Mouse (Mus musculus): Measurements from ENCODE around the gene Prr5.

DNA sequence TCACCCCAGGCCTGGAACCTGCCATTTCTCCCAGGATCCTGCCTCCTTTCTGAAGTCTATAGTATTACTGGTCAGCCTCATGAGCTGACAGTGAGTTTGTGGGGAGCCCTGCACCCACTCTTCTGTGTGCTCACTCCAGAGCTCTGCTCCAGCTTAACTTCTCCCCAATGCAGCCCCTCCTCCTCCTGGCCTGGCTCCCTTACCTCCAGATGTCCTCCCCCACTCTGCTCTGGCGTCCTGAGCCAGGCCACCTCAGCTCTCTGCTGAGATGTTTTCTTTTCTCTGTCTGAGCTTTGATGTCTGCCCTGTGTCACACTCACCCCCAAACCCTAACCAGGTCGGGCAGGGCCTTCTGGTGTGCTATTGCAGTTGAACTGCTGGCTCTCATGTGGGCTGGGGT is 74.9 kb downstream of the Prr5 start:
- no peak for TF ChIP-seq POLR2A (IDR thresholded peaks at IDR 0.05; ENCODE audit: low read depth, low read length)
- no peak for TF ChIP-seq CTCF (IDR thresholded peaks at IDR 0.05; ENCODE audit: extremely low read depth, insufficient read length, insufficient replicate concordance, low read depth, low read length)

All from small intestine, adult 2 months (tissue).